Mouse (Mus musculus) liver, postnatal 0 days (tissue): ENCODE data around the gene Rffl.

ENCODE experiments used
- CTCF ChIP-seq: sonication (generic); IDR thresholded peaks from 2 replicates; pipeline ENCODE4 v1.5.1; 2016; ENCODE audit warnings: antibody characterized with exemption, low read depth
- EP300 ChIP-seq: IDR thresholded peaks from 2 replicates; pipeline ENCODE4 v1.6.1; 2016; ENCODE audit warnings: antibody characterized with exemption, low read depth, mild to moderate bottlenecking

DNA sequence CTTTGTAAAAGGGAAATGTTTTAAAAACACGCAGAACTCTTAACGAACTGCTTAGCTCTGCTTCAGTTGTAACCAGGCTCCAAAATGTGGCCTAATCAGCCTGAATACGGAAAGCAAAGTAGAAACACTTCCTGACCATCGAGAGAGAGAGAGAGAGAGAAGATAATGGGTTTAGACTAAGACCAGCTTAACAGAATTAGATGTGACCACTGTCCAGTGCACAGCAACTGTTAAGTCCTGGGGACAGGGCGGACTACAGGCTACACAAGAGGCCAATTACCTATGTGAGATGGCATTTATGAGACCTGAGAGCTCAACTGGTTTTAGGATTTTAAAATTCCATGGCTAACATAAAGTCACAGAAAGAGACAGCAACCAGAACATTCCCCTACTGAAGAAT lies 3.1 kb downstream of the Rffl start:
- no peak for TF ChIP-seq CTCF
- TF ChIP-seq EP300 = no peak
